Mouse (Mus musculus) erythroblast, embryonic 14.5 days (primary cell): ENCODE measurements around the gene Pigf. TPM values are rescaled to one million over a fixed set of nuclear protein-coding genes. Genes with fewer than 3 reads are reported as not detected.

Source experiments
- H3K27me3 ChIP-seq: 2 replicates; pipeline ENCODE4 v1.6.1; 2012; ENCODE audit warnings: inconsistent platforms; ENCODE audit not compliant: control insufficient read depth
- H3K36me3 ChIP-seq: 2 replicates; pipeline ENCODE4 v1.6.1; 2012; ENCODE audit warnings: mild to moderate bottlenecking, inconsistent platforms; ENCODE audit not compliant: control insufficient read depth
- H3K4me1 ChIP-seq: 2 replicates; pipeline ENCODE4 v1.6.1; 2012; ENCODE audit warnings: inconsistent platforms; ENCODE audit not compliant: control insufficient read depth
- H3K4me3 ChIP-seq: replicated peaks from 2 replicates; pipeline ENCODE3; 2012; ENCODE audit warnings: moderate library complexity, mild to moderate bottlenecking, inconsistent platforms
- H3K9me3 ChIP-seq: 2 replicates; pipeline ENCODE4 v1.6.1; 2012; ENCODE audit warnings: low read length, inconsistent platforms, mixed read lengths; ENCODE audit not compliant: control insufficient read depth
- GATA1 ChIP-seq: IDR thresholded peaks from 2 replicates; pipeline ENCODE4 v1.6.1; 2012; ENCODE audit warnings: low read length, inconsistent platforms, mixed read lengths
- TAL1 ChIP-seq: IDR thresholded peaks from 3 replicates; pipeline ENCODE4 v1.6.1; 2012; ENCODE audit warnings: low read length, inconsistent platforms, mixed read lengths
- polyA plus RNA-seq: library from polyadenylated mRNA; stranded (reverse); fragments of >175 nt; gene quantifications from 2 replicates; pipeline ENCODE4 v1.2.3, GENCODE M21; 2012

Gene Pigf
- polyA plus RNA-seq, 1 experiment = 0.28 TPM

- H3K4me1 ChIP-seq = no peaks in the 10 kb centered on the region
- no peaks in the 10 kb centered on the region for H3K27me3 ChIP-seq
- H3K36me3 ChIP-seq = no peaks in the 10 kb centered on the region; the same call in 1 of the 2 replicates
- H3K4me3 ChIP-seq = no peak overlapping the region
- H3K9me3 ChIP-seq = no peaks in the 10 kb centered on the region
- TF ChIP-seq GATA1 = no peak
- TF ChIP-seq TAL1 = no peak
These were observed 52.1 kb downstream of the Pigf start for GRCm38 (mm10) chr17:86973097-86973496.

GRCm38 (mm10) chr17:86971860-86972259, 53.3 kb downstream of the Pigf start:
- H3K36me3 ChIP-seq = no peaks in the 10 kb centered on the region; the same call in 1 of the 2 replicates
- no peaks in the 10 kb centered on the region for H3K27me3 ChIP-seq
- no peak overlapping the region for H3K4me3 ChIP-seq
- no peaks in the 10 kb centered on the region for H3K9me3 ChIP-seq
- TF ChIP-seq GATA1 = no peak
- no peak for TF ChIP-seq TAL1
- no peaks in the 10 kb centered on the region for H3K4me1 ChIP-seq

- H3K4me1 ChIP-seq = no peaks in the 10 kb centered on the region
- H3K36me3 ChIP-seq = no peaks in the 10 kb centered on the region; the same call in 1 of the 2 replicates
- no peaks in the 10 kb centered on the region for H3K9me3 ChIP-seq
- no peaks in the 10 kb centered on the region for H3K27me3 ChIP-seq
- TF ChIP-seq TAL1 = no peak
- no peak for TF ChIP-seq GATA1
- no peak overlapping the region for H3K4me3 ChIP-seq
These were observed 54.2 kb downstream of the Pigf start for GRCm38 (mm10) chr17:86971036-86971435.

- Histone ChIP-seq H3K4me3 (no peak overlapping the region), H3K9me3 (no peaks in the 10 kb centered on the region), H3K27me3 (peaks cover 2% of the 10 kb centered on the region; the same call in 1 of the 2 replicates), H3K36me3 (no peaks in the 10 kb centered on the region; the same call in 1 of the 2 replicates), H3K4me1 (no peaks in the 10 kb centered on the region)
- no peak for TF ChIP-seq TAL1
- no peak for TF ChIP-seq GATA1
These were observed 55.0 kb downstream of the Pigf start for GRCm38 (mm10) chr17:86970026-86970750.

GRCm38 (mm10) chr17:86969582-86969981, 55.6 kb downstream of the Pigf start:
- H3K4me1 ChIP-seq = no peaks in the 10 kb centered on the region
- peaks cover 8% of the 10 kb centered on the region for H3K27me3 ChIP-seq
- TF ChIP-seq GATA1 (no peak), TAL1 (no peak)
- no peak overlapping the region for H3K4me3 ChIP-seq
- H3K9me3 ChIP-seq = no peaks in the 10 kb centered on the region
- H3K36me3 ChIP-seq = no peaks in the 10 kb centered on the region; the same call in 1 of the 2 replicates

- no peaks in the 10 kb centered on the region for H3K9me3 ChIP-seq
These were observed 56.6 kb downstream of the Pigf start for GRCm38 (mm10) chr17:86968581-86968980.

GRCm38 (mm10) chr17:86967536-86968525, 57.4 kb downstream of the Pigf start:
- H3K27me3 ChIP-seq = peaks cover 25% of the 10 kb centered on the region
- peaks cover 3% of the 10 kb centered on the region for H3K4me1 ChIP-seq
- TF ChIP-seq GATA1 = no peak
- TF ChIP-seq TAL1 = no peak
- no peaks in the 10 kb centered on the region for H3K9me3 ChIP-seq
- H3K4me3 ChIP-seq = no peak overlapping the region
- no peaks in the 10 kb centered on the region; the same call in 1 of the 2 replicates for H3K36me3 ChIP-seq

More at GRCm38 (mm10) chr17:86968581-86968980, 56.6 kb downstream of the Pigf start:
- TF ChIP-seq TAL1 (no peak), GATA1 (no peak)
- peaks cover 18% of the 10 kb centered on the region for H3K27me3 ChIP-seq
- no peaks in the 10 kb centered on the region; the same call in 1 of the 2 replicates for H3K36me3 ChIP-seq
- H3K4me1 ChIP-seq = peaks cover under 1% of the 10 kb centered on the region
- H3K4me3 ChIP-seq = no peak overlapping the region

GRCm38 (mm10) chr17:86967048-86967447, 58.2 kb downstream of the Pigf start:
- no peaks in the 10 kb centered on the region for H3K9me3 ChIP-seq
- no peak overlapping the region for H3K4me3 ChIP-seq
- TF ChIP-seq GATA1 = no peak
- TF ChIP-seq TAL1 = no peak
- no peaks in the 10 kb centered on the region; the same call in 1 of the 2 replicates for H3K36me3 ChIP-seq
- H3K27me3 ChIP-seq = peaks cover 33% of the 10 kb centered on the region
- H3K4me1 ChIP-seq = peaks cover 6% of the 10 kb centered on the region
